Comparison of ENCODE assay signal across 27 mouse cellular contexts in the genomic region with DNA sequence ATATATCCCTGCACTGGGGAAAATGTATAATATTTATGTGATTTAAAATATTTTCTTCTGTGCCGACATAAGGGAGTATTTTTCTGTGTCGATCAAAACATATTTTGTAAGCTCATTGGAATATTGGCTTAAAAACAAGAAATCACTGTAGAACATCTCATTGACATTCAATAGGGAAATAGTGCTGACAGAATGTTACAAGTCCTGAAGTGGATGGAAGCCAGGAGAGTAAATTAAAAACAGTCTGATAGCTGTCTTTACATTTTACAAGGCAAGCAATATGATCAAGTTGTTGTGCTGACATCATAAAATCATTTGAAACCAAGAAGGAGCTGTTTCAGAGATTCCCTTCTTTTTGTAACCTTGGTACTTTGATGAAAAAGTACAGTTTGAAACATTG.
"Had no signal": no experiment of that assay in that cellular context is flagged by ENCODE, and none has a peak within 500 bp of the region (broad histone marks: within the 10 kb centered on the region; RNA-seq: fewer than 3 reads in every experiment).

No protein-coding gene starts in this region.

- DNase-seq: gastrocnemius, postnatal 14 days; gastrocnemius, postnatal 36 days; heart, adult 11 months; heart, adult 2 months; heart, postnatal 14 days; heart, postnatal 36 days; kidney, adult 11 months; kidney, adult 2 months; kidney, adult 9 months; kidney, postnatal 14 days; kidney, postnatal 36 days; layer of hippocampus, adult 9-11 months; layer of hippocampus, postnatal 36 days; left cerebral cortex, postnatal 4 days had no signal

- H3K9ac ChIP-seq: heart, embryonic 13.5 days; heart, embryonic 15.5 days; hindbrain, embryonic 13.5 days; hindbrain, embryonic 15.5 days; kidney, embryonic 15.5 days; limb, embryonic 12.5 days; limb, embryonic 15.5 days; liver, embryonic 12.5 days; liver, embryonic 14.5 days had no signal

- H3K4me2 ChIP-seq: heart, embryonic 11.5 days; heart, embryonic 13.5 days; heart, embryonic 15.5 days; hindbrain, embryonic 13.5 days; hindbrain, embryonic 15.5 days; kidney, embryonic 15.5 days; limb, embryonic 12.5 days; limb, embryonic 15.5 days; liver, embryonic 12.5 days had no signal

- H3K27me3 ChIP-seq: heart, embryonic 13.5 days; heart, embryonic 15.5 days; hindbrain, embryonic 13.5 days; hindbrain, embryonic 15.5 days; kidney, embryonic 15.5 days; limb, embryonic 12.5 days; limb, embryonic 15.5 days; liver, embryonic 12.5 days had no signal

- H3K4me1 ChIP-seq: heart, embryonic 15.5 days; hindbrain, embryonic 15.5 days; kidney, embryonic 15.5 days; limb, embryonic 12.5 days; limb, embryonic 15.5 days; liver, embryonic 12.5 days had no signal

- H3K36me3 ChIP-seq: heart, embryonic 13.5 days; heart, embryonic 15.5 days; hindbrain, embryonic 13.5 days; hindbrain, embryonic 15.5 days; kidney, embryonic 15.5 days; limb, embryonic 12.5 days; limb, embryonic 15.5 days; liver, embryonic 12.5 days had no signal

- ATAC-seq: hindbrain, postnatal 0 days; intestine, embryonic 16.5 days; liver, embryonic 12.5 days had no signal

- H3K4me3 ChIP-seq: heart, adult 2 months; heart, embryonic 13.5 days; heart, embryonic 15.5 days; hindbrain, embryonic 13.5 days; hindbrain, embryonic 15.5 days; kidney, embryonic 15.5 days; limb, embryonic 12.5 days; limb, embryonic 15.5 days; liver, embryonic 12.5 days had no signal

- H3K9me3 ChIP-seq: heart, embryonic 13.5 days; heart, embryonic 15.5 days; hindbrain, embryonic 13.5 days; hindbrain, embryonic 15.5 days; kidney, embryonic 15.5 days; limb, embryonic 12.5 days; limb, embryonic 15.5 days had no signal

- H3K27ac ChIP-seq: heart, adult 2 months; heart, embryonic 13.5 days; heart, embryonic 15.5 days; hindbrain, embryonic 13.5 days; hindbrain, embryonic 15.5 days; hindbrain, postnatal 0 days; kidney, embryonic 15.5 days; kidney, postnatal 0 days; limb, embryonic 12.5 days; limb, embryonic 15.5 days; liver, embryonic 12.5 days; liver, embryonic 14.5 days had no signal
